Mouse (Mus musculus): ENCODE measurements around the gene Dagla. TPM values are rescaled to one million over a fixed set of nuclear protein-coding genes. Genes with fewer than 3 reads are reported as not detected.

Dagla gene
- polyA plus RNA-seq, 1 experiment from 2014 or later = 3.1 TPM

DNA sequence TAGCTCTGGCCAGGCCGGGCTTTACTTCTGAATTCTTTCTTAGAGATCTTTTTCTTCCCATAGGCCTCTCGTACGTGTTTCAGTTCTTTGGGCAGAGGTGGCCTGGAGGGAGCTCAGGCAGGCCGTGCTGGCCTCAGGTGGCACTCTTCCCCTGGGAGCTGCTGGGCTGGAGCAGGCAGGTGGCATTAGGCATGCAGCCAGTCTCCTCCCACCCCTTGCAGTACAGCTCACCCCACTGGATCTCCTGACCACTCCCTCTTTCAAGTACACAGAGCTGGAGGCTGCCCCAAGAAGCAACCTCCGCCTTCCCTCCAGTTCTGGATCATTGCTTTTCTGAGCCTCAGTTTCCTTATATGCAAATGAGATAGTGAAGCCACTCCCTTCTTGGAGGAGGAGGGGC lies 26.9 kb downstream of the Dagla start:
- H3K9ac ChIP-seq = no peak overlapping the region
- H3K4me1 ChIP-seq = peaks cover 64% of the 10 kb centered on the region
- H3K27ac ChIP-seq = peak overlapping the region; percentile 90
- H3K27me3 ChIP-seq = no peaks in the 10 kb centered on the region
- no peaks in the 10 kb centered on the region for H3K9me3 ChIP-seq
- ATAC-seq (ENCODE audit: borderline replicate concordance, extremely low read depth, low FRiP score, low TSS enrichment) = peak; percentile 79
- 34% methylated on average over 5 of the region's 5 CpGs for WGBS
- H3K4me3 ChIP-seq = no peak overlapping the region
- H3K36me3 ChIP-seq = no peaks in the 10 kb centered on the region
- peak overlapping the region; percentile 28 for H3K4me2 ChIP-seq

DNA sequence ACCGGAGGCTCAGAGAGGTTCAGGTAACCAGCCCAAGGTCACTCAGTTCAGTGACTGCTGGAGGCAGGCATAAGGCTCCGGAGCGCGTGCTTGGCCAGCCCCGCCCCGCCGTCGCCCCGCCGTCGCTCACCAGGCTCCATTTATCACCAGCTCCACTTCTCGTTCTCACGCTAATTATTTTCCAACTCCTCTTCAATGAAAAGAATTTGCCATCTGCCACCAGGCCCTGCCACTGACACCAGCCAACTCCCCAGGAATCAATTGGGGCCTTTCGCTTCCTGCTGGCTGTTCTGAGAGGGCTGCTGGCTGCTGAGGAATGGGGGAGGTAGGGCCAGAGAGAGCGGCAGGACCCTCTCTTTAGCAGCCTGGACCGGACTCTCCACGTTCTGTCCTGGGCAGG lies 27.3 kb downstream of the Dagla start:
- Histone ChIP-seq H3K9me3 (no peaks in the 10 kb centered on the region), H3K27me3 (no peaks in the 10 kb centered on the region), H3K27ac (peak overlapping the region; percentile 90), H3K4me2 (peak overlapping the region; percentile 28), H3K36me3 (no peaks in the 10 kb centered on the region), H3K4me3 (no peak overlapping the region), H3K4me1 (peaks cover 68% of the 10 kb centered on the region), H3K9ac (no peak overlapping the region)
- 9% methylated on average over 17 of the region's 17 CpGs for WGBS
- peak; percentile 21; the same call in 1 of the 2 replicates for ATAC-seq (ENCODE audit: borderline replicate concordance, extremely low read depth, low FRiP score, low TSS enrichment)

DNA sequence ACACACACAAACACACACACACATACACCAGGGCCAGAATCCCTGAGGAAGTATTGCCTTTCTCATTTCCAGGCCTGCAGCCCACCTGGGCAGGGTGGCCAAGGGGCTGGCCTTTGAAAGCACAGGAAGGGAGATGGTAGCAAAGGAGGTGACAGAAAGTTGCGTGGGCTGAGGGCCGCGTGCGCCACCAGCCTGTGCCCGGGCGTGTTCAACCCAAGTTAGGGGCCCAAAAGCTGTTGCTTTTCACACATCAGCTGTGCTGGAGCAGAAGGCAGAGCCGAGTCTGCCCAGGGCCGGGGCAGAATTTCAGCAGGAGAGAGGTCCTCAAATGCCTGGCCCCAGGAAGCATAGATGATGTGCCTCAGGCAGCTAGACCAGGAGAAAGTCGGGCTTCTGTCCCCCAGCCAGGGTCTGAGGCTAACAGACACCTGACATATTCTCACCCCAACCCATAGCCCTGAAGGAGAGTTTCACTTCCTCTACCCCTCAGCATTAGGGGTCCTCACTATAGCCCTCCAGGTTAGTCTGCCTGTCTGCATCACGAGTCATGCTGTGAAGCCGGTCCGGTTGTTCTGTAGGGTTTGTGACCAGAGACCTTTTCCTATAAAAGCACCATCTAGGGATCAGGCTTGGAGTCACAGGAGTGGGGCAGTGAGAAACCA lies 28.1 kb downstream of the Dagla start:
- Histone ChIP-seq H3K27ac (peak overlapping the region; percentile 90), H3K4me1 (peaks cover 68% of the 10 kb centered on the region), H3K9me3 (no peaks in the 10 kb centered on the region), H3K4me3 (no peak overlapping the region), H3K4me2 (peak overlapping the region; percentile 28; the same call in 1 of the 2 replicates), H3K36me3 (no peaks in the 10 kb centered on the region), H3K9ac (no peak overlapping the region), H3K27me3 (no peaks in the 10 kb centered on the region)
- WGBS = 70% methylated on average over 12 of the region's 12 CpGs
- ATAC-seq (ENCODE audit: borderline replicate concordance, extremely low read depth, low FRiP score, low TSS enrichment) = no peak

DNA sequence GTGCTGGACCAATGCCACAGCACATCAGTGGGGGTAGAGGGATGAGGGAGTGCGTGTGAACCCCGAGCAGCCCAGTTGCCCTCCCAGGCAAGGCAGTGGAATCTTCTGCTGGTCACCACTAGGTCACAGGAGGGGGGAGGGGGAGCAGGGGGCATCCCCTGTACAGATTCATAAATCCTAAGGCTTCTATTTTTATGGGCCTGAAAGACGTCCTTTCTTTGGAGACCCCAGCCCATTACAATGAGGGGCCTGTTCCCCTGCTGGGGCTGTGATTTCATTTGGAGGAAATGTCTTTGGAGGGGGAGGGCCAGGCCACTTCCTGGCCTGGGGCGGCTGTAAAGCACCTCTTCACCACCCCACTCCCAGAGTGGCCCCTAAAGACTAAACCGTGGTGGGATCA lies 30.6 kb downstream of the Dagla start:
- Histone ChIP-seq H3K9me3 (no peaks in the 10 kb centered on the region), H3K4me1 (peaks cover 47% of the 10 kb centered on the region), H3K27me3 (no peaks in the 10 kb centered on the region), H3K36me3 (no peaks in the 10 kb centered on the region), H3K9ac (no peak overlapping the region), H3K4me2 (no peak overlapping the region), H3K27ac (no peak overlapping the region), H3K4me3 (no peak overlapping the region)
- ATAC-seq (ENCODE audit: borderline replicate concordance, extremely low read depth, low FRiP score, low TSS enrichment) = no peak
- 36% methylated on average over 5 of the region's 5 CpGs for WGBS

DNA sequence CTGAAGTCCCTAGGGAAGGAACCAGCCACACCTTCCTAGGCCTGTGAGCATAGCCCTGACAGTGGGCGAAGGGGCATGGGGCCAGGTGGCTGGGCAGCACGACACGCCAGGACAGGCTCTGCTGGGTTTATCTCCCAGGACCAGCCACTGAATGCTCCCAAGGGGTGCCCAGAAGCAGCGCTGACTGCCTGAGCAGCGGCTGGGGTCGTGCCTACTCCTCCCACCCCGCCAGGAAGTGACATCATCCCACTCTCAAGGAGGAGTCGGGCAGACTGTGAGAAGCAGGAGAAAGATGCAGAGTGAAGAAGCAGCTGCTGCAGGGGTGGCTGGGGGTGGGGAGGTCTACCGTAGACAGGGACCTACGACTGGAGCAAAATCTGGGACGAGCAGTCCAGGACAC lies 31.9 kb downstream of the Dagla start:
- Histone ChIP-seq H3K9ac (no peak overlapping the region), H3K4me1 (peaks cover 34% of the 10 kb centered on the region), H3K9me3 (no peaks in the 10 kb centered on the region)

DNA sequence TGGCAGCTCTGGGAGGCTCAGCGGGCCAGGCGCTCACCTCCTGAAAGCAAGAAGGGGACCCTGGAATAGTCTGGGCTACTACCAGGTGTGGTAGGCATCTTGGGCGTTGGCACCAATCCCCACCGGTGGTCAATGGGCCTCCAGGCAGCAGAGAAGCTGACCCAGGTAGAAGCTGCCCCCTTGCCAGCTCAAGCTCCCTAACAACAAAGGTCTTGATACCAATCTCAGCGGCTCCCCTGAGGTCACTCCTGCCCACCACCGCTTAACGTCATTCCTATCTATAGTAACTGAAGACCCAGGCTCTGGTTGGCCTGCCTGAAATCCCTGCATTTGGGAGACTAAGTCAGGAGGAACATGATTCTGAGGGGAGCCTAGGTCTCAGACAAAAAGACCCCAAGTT lies 33.1 kb downstream of the Dagla start:
- 88% methylated on average over 7 of the region's 7 CpGs for WGBS
- H3K36me3 ChIP-seq = no peaks in the 10 kb centered on the region
- H3K27ac ChIP-seq = no peak overlapping the region
- H3K4me1 ChIP-seq = peaks cover 31% of the 10 kb centered on the region
- H3K4me3 ChIP-seq = no peak overlapping the region
- H3K27me3 ChIP-seq = no peaks in the 10 kb centered on the region
- no peak for ATAC-seq (ENCODE audit: borderline replicate concordance, extremely low read depth, low FRiP score, low TSS enrichment)
- no peaks in the 10 kb centered on the region for H3K9me3 ChIP-seq
- no peak overlapping the region for H3K9ac ChIP-seq
- no peak overlapping the region for H3K4me2 ChIP-seq

More for the DNA sequence above, 31.9 kb downstream of the Dagla start:
- no peak for ATAC-seq (ENCODE audit: borderline replicate concordance, extremely low read depth, low FRiP score, low TSS enrichment)
- 20% methylated on average over 11 of the region's 11 CpGs for whole genome bisulfite sequencing
- no peak overlapping the region for H3K27ac ChIP-seq
- peak overlapping the region; percentile 25; the same call in 1 of the 2 replicates for H3K4me2 ChIP-seq
- H3K4me3 ChIP-seq = no peak overlapping the region
- no peaks in the 10 kb centered on the region for H3K27me3 ChIP-seq
- no peaks in the 10 kb centered on the region for H3K36me3 ChIP-seq

DNA sequence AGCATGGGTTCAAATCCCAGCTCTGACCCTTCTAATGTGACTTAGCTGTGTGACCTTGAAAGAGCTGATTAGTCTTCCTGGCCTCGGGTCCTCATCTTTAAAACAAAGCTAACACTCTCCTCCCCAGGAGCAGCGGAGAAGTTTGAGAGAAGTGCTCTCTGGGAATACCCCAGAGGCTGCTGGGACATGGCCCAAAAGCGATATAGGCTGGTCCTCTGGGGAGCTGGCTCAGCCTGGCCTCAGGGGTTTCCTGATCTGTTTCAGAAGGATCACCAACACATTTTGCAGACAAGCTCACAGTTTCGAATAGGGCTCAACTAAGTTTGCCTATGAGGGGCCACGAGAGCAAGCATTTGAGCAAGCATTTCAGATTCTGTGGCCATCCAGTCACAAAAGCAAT lies 34.3 kb downstream of the Dagla start:
- no peak overlapping the region for H3K4me2 ChIP-seq
- H3K27me3 ChIP-seq = no peaks in the 10 kb centered on the region
- no peak overlapping the region for H3K9ac ChIP-seq
- 73% methylated on average over 5 of the region's 5 CpGs for WGBS
- H3K4me3 ChIP-seq = no peak overlapping the region
- H3K4me1 ChIP-seq = peaks cover 34% of the 10 kb centered on the region
- H3K27ac ChIP-seq = no peak overlapping the region
- ATAC-seq (ENCODE audit: borderline replicate concordance, extremely low read depth, low FRiP score, low TSS enrichment) = no peak
- H3K9me3 ChIP-seq = no peaks in the 10 kb centered on the region
- no peaks in the 10 kb centered on the region for H3K36me3 ChIP-seq

DNA sequence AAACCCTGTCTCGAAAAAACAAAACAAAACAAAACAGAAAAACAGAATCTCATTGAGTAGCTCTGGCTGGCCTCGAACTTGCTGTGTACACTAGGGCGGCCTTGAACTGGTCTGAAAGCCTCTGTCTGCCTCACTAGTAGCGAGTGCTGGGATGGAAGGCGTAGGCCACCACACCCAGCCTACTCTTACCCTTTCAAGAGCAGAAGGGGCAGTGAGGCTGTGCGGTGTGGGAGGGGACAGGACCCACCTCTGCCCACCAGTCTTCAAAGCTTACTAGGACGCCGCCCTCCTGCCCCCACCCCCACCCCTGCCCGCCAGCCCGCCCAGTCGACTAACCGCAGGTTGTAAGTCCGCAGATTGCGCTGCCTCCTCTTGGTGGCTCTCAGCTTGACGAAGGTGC lies 35.8 kb downstream of the Dagla start:
- no peak overlapping the region for H3K27ac ChIP-seq
- no peak overlapping the region for H3K4me2 ChIP-seq
- H3K9me3 ChIP-seq = no peaks in the 10 kb centered on the region
- no peak for ATAC-seq (ENCODE audit: borderline replicate concordance, extremely low read depth, low FRiP score, low TSS enrichment)
- 82% methylated on average over 15 of the region's 15 CpGs for WGBS
- H3K27me3 ChIP-seq = no peaks in the 10 kb centered on the region
- no peaks in the 10 kb centered on the region for H3K36me3 ChIP-seq
- no peak overlapping the region for H3K9ac ChIP-seq
- H3K4me3 ChIP-seq = no peak overlapping the region
- H3K4me1 ChIP-seq = peaks cover 28% of the 10 kb centered on the region

DNA sequence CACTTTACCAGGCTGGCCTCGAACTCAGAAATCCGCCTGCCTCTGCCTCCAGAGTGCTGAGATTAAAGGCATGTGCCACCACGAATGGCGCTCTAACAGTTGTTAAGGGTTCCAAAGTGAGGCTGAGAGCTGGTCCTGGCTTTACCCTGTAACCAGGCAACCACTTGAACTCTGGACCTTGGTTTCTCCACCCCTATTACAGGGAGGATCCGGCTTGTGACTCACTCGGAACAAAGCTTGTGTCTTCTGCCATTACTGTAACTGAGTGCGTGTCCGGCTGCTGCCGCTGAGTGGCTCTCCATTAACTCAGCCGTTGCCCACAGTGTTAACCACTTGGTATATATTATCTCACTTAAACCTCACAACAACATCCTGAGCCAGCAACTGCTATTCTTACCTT lies 36.7 kb downstream of the Dagla start:
- H3K27ac ChIP-seq = no peak overlapping the region
- WGBS = 78% methylated on average over 10 of the region's 10 CpGs
- H3K4me2 ChIP-seq = no peak overlapping the region
- no peaks in the 10 kb centered on the region for H3K9me3 ChIP-seq
- no peaks in the 10 kb centered on the region for H3K27me3 ChIP-seq
- H3K4me1 ChIP-seq = peaks cover 20% of the 10 kb centered on the region
- H3K4me3 ChIP-seq = no peak overlapping the region
- no peak for ATAC-seq (ENCODE audit: borderline replicate concordance, extremely low read depth, low FRiP score, low TSS enrichment)
- no peaks in the 10 kb centered on the region for H3K36me3 ChIP-seq
- H3K9ac ChIP-seq = no peak overlapping the region

DNA sequence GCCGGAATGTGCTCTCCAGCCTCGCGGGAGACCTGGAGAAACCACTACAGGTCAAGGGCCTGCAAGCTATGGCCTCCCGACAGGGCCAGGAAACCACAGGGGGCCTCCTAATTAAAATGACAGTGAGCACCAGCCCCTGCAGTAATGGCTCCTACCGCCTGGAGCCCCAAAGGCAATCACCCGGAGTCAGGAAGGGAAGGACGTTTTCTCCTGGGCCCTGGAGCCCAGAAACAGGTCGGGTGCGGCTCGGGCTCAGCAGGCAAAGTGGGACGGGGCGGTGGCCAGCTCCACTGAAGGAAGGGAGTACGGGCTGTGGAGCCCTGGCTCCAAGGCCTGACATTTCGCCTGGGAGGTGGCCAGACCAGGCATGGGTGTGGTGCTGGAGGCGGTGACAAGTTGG lies 37.6 kb downstream of the Dagla start:
- no peaks in the 10 kb centered on the region for H3K36me3 ChIP-seq
- ATAC-seq (ENCODE audit: borderline replicate concordance, extremely low read depth, low FRiP score, low TSS enrichment) = peak; percentile 15; the same call in 1 of the 2 replicates
- no peak overlapping the region for H3K4me3 ChIP-seq
- peak overlapping the region; percentile 55 for H3K27ac ChIP-seq
- 29% methylated on average over 15 of the region's 15 CpGs for WGBS
- H3K4me2 ChIP-seq = no peak overlapping the region
- H3K27me3 ChIP-seq = no peaks in the 10 kb centered on the region
- H3K9ac ChIP-seq = no peak overlapping the region
- H3K9me3 ChIP-seq = no peaks in the 10 kb centered on the region
- peaks cover 15% of the 10 kb centered on the region for H3K4me1 ChIP-seq

DNA sequence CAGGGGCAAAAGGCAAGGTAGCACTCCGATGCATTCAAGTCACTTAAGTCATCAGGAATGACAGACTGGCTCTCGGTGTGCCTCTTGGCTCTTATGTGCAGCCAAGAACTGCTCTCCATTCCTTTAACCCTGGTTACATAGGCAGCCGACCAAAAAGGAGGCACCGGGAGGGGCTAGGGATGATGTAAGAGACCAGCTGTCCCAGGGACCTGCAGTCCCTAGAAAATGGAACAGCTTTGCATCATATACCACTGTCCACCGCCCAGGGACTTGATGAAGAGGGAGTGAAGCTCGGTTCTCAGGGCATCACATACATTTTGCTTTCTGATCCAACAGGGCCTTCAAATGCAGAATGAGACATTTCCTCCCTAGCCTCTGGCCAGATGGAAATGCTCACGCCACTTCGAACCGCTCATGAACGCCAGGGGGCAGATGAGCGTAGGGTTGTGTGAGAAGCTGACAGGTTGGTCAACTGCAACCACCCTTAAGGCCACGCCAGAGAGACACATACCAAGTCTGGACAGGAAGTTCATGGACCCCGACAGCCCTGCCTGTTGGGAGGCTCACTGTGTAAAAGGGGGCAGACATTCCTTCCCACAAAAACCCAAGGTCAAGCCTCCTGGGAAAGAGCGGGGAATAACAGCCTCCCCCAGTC lies 38.4 kb downstream of the Dagla start:
- no peak overlapping the region for H3K4me2 ChIP-seq
- H3K27me3 ChIP-seq = no peaks in the 10 kb centered on the region
- H3K4me1 ChIP-seq = peaks cover 15% of the 10 kb centered on the region
- ATAC-seq (ENCODE audit: borderline replicate concordance, extremely low read depth, low FRiP score, low TSS enrichment) = peak; percentile 69
- H3K9me3 ChIP-seq = no peaks in the 10 kb centered on the region
- 9% methylated on average over 14 of the region's 14 CpGs for WGBS
- H3K27ac ChIP-seq = peak overlapping the region; percentile 55
- H3K36me3 ChIP-seq = no peaks in the 10 kb centered on the region
- no peak overlapping the region for H3K9ac ChIP-seq
- H3K4me3 ChIP-seq = no peak overlapping the region

DNA sequence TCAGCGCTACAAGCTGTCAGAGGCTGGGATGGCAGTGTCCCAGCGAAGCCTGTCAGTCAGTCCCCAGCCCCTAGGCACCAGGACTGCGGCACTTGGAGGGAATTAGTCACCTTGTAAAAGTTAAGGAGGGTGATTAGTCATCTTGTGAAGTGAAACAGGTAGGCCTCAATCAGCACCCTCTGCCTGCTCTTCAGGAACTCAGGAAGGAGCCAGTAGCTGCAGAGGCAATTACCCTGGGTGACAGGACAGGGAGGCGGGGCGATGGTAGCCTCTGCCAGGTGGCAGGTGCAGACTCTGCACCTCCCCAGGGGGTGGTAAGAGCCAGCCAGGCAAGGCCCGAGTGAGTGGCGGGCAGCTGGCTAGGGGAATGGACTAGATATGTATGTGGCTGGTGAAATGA lies 43.3 kb downstream of the Dagla start:
- H3K27ac ChIP-seq = no peak overlapping the region
- no peak overlapping the region for H3K4me3 ChIP-seq
- no peak for ATAC-seq (ENCODE audit: borderline replicate concordance, extremely low read depth, low FRiP score, low TSS enrichment)
- H3K9ac ChIP-seq = no peak overlapping the region
- 63% methylated on average over 7 of the region's 7 CpGs for whole genome bisulfite sequencing
- H3K9me3 ChIP-seq = no peaks in the 10 kb centered on the region
- no peaks in the 10 kb centered on the region for H3K27me3 ChIP-seq
- H3K4me1 ChIP-seq = peaks cover 5% of the 10 kb centered on the region
- no peaks in the 10 kb centered on the region for H3K36me3 ChIP-seq
- no peak overlapping the region for H3K4me2 ChIP-seq
